Mouse (Mus musculus): ENCODE measurements around the gene Slc25a4. TPM values are rescaled to one million over a fixed set of nuclear protein-coding genes. Genes with fewer than 3 reads are reported as not detected.
A peak's percentile ranks its signal among the peaks of the same experiment; 100 is the strongest.
"Not testable (repeated sequence)": the region's sequence is repeated elsewhere in the genome, so short reads cannot be mapped to it uniquely, and the experiment has no call there.

Gene Slc25a4
- polyA plus RNA-seq, 1 experiment, result 360 TPM

DNA sequence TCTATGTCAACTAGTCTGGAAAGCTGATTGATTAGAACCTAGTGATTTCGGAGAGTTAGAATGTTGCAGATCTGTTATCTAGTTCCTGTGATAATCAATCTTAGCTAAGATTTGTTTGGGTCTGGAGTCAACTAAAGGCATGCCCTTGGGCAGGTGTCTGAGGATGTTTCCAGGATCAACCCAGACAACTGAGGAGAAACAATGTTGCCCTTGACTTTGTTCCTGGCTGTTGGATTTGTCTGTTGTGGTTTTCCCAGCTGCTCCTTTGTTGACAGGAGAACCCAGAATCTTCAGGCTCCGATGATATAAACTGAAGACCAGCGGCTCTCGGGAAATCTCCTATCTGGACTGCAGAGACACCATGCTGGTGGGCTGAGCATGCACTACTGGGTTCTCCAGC is 23.7 kb upstream of the Slc25a4 start:
- TF ChIP-seq POLR2A (IDR thresholded peaks at IDR 0.05; ENCODE audit: borderline replicate concordance, extremely low read depth, low read depth, low read length), result no peak
- TF ChIP-seq CTCF (IDR thresholded peaks at IDR 0.05; ENCODE audit: insufficient read depth, low read length), result no peak
- no peak overlapping the region for H3K4me3 ChIP-seq (replicated peaks; ENCODE audit: extremely low read depth, low read depth, low read length)
- 75% methylated on average over 4 of the region's 4 CpGs for WGBS
- no peaks in the 10 kb centered on the region for H3K4me1 ChIP-seq (ENCODE audit: control insufficient read depth, insufficient read depth, low read length)
- no peak for DNase-seq

DNA sequence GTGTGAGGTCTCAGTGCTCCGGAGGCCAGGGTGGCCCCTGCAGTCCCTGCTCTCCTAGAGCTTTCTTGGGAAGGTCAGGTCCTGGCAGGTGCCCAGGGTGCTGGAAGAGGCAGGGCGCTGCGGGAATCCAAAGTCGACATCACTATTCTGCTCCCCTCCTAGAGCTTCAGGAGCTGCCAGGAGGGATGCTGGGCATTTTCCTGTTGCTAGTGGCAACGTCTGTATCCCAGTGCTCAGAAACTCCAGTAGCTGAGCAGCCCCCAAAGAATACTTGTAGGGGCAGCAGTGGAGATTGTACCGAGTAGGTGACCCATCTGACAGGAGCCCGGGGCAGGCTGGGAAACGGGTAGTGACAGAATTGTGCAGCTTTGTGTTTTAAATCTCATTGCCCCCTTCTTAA is 21.7 kb upstream of the Slc25a4 start:
- TF ChIP-seq POLR2A (IDR thresholded peaks at IDR 0.05; ENCODE audit: borderline replicate concordance, extremely low read depth, low read depth, low read length), result no peak
- 56% methylated on average over 8 of the region's 8 CpGs for WGBS

DNA sequence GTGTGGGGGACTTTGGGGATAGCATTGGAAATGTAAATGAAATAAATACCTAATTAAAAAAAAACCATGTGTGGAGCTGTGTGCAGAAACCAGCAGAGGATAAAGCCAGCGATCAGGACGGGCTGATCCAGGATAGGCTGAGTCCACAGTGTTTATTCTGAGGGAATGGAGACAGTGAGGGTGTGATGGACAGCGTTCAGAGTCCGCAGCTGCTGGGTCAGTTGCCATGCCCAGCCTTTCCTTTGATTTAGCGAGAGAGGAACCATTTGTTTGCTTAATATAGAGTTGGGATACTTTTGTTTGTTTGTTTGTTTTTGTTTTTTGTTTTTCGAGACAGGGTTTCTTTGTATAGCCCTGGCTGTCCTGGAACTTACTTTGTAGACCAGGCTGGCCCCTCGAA is 20.9 kb upstream of the Slc25a4 start:
- not testable (repeated sequence) for DNase-seq; H3K4me1 ChIP-seq (ENCODE audit: control insufficient read depth, insufficient read depth, low read length); H3K4me3 ChIP-seq (replicated peaks; ENCODE audit: extremely low read depth, low read depth, low read length)
- 73% methylated on average over 7 of the region's 7 CpGs for WGBS

More for the DNA sequence above, 21.7 kb upstream of the Slc25a4 start:
- Histone ChIP-seq H3K4me3 (replicated peaks; ENCODE audit: extremely low read depth, low read depth, low read length) (no peak overlapping the region), H3K4me1 (ENCODE audit: control insufficient read depth, insufficient read depth, low read length) (no peaks in the 10 kb centered on the region)
- DNase-seq, result no peak

DNA sequence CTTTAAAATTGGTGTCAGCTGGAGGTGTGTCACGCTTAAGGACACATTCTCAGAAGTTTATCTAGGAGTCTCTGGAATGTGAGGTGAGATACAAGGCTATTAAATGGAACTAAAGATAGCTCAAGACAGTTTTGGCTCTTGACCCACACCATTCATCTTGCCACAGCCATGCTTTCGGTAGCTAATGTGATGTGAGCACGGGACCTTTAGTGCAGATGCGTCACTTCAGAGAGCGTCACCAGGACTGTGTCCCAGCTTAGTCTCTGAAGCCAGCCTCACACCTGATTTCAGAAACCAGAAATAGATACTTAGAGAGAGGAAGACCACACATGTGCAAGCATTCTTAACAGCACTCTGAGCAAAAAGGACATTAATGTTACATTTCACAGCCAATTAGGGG is 15.5 kb upstream of the Slc25a4 start:
- DNase-seq, result no peak
- 54% methylated on average over 5 of the region's 5 CpGs for WGBS
- Histone ChIP-seq H3K4me3 (replicated peaks; ENCODE audit: extremely low read depth, low read depth, low read length) (no peak overlapping the region), H3K4me1 (ENCODE audit: control insufficient read depth, insufficient read depth, low read length) (no peaks in the 10 kb centered on the region)
- TF ChIP-seq POLR2A (IDR thresholded peaks at IDR 0.05; ENCODE audit: borderline replicate concordance, extremely low read depth, low read depth, low read length) (no peak), CTCF (IDR thresholded peaks at IDR 0.05; ENCODE audit: insufficient read depth, low read length) (no peak)

DNA sequence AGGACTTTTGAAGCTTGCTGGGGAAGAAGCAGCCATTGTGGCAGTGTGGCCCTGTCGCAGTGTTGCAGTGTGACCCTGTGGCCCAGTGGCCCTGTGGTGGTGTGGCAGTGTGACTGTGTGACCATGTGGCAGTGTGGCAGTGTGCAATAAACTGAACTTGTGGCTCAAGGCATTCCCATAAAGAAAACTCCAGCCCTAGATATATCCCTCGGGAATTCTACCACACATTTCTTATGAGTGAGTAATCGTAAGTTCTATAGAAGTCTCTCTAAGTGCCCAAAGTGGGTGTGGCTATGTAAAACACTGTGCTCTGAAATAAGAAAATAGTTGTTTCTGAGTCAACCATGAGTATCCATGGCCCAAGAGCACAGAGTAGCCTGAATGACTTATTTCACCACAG is 14.4 kb upstream of the Slc25a4 start:
- no peaks in the 10 kb centered on the region for H3K4me1 ChIP-seq (ENCODE audit: control insufficient read depth, insufficient read depth, low read length)
- 58% methylated on average over 3 of the region's 3 CpGs for WGBS
- DNase-seq, result no peak
- no peak overlapping the region for H3K4me3 ChIP-seq (replicated peaks; ENCODE audit: extremely low read depth, low read depth, low read length)
- TF ChIP-seq POLR2A (IDR thresholded peaks at IDR 0.05; ENCODE audit: borderline replicate concordance, extremely low read depth, low read depth, low read length), result no peak
- no peak for TF ChIP-seq CTCF (IDR thresholded peaks at IDR 0.05; ENCODE audit: insufficient read depth, low read length)

DNA sequence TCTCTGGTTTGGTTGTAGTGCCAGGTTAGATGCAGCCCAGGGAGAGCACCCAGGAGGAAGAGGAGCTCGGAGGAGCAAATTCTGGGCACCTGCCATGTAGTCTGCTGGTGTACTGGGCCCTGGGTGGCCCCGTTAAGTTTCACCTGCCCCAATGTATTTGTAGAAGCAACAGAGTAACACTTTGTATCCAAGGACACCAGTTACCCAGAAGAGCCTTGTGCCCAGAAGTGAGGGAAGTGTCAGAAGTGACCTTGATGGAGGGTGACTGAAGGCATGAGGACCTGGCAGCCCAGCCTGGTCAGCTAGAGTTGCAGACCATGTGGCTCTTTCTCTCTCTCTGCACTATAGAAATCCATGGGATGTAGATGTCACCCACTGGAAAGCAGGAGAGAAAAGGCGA is 9.5 kb upstream of the Slc25a4 start:
- TF ChIP-seq CTCF (IDR thresholded peaks at IDR 0.05; ENCODE audit: insufficient read depth, low read length), result no peak
- TF ChIP-seq POLR2A (IDR thresholded peaks at IDR 0.05; ENCODE audit: borderline replicate concordance, extremely low read depth, low read depth, low read length), result no peak
- DNase-seq, result no peak
- H3K4me1 ChIP-seq (ENCODE audit: control insufficient read depth, insufficient read depth, low read length), result no peaks in the 10 kb centered on the region
- no peak overlapping the region for H3K4me3 ChIP-seq (replicated peaks; ENCODE audit: extremely low read depth, low read depth, low read length)
- 78% methylated on average over 3 of the region's 3 CpGs for WGBS

DNA sequence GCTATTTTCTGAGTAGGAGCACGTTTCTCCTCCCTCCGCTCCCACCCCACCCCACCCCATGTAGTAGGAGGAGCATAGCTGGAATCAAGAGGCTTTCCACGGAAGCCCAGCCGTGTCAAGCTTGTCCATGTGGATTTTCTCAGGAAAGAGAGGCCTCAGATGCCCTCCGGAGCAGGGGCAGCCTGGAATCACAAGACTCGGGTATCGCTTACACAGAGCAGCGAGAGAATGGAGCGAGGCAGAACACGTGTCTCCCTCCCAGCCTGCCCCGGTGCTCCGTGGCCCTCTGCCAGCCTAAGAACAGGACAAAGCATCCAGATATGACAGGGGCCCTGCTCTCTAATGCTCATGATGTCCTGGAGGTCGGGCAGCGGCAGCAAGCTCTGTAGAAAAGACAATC is 5.8 kb upstream of the Slc25a4 start:
- H3K4me1 ChIP-seq (ENCODE audit: control insufficient read depth, insufficient read depth, low read length), result no peaks in the 10 kb centered on the region
- WGBS, result 8% methylated on average over 14 of the region's 14 CpGs
- H3K4me3 ChIP-seq (replicated peaks; ENCODE audit: extremely low read depth, low read depth, low read length), result peak overlapping the region; percentile 30
- no peak for DNase-seq
- TF ChIP-seq CTCF (IDR thresholded peaks at IDR 0.05; ENCODE audit: insufficient read depth, low read length), result no peak
- no peak for TF ChIP-seq POLR2A (IDR thresholded peaks at IDR 0.05; ENCODE audit: borderline replicate concordance, extremely low read depth, low read depth, low read length)

DNA sequence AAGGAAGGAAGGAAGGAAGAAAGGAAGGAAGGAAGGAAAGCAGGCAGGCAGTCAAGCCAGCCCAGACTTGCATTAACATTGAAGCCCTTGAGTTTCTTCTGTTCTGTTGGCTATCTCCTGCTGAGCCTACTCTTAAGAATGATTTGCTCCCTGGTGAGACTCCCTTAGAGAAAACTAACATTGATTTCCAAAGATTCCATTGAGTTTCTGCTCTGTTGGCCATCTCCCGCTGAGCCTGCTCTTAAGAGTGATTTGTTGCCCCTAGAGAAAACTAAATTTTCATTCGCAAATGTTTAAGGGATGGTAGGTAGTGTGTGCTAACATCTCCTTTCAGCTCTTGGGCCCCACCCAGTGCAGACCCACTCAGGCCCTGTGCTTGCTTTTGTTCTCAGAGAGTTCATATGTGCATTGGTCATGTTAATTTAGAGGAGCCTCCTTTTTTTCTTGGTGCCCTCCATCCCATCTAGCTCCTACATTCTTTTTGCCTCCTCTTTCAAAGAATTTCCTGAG is 2.9 kb upstream of the Slc25a4 start:
- H3K4me3 ChIP-seq (replicated peaks; ENCODE audit: extremely low read depth, low read depth, low read length), result no peak overlapping the region
- peaks cover 9% of the 10 kb centered on the region for H3K4me1 ChIP-seq (ENCODE audit: control insufficient read depth, insufficient read depth, low read length)
- DNase-seq, result no peak
- 70% methylated on average over 2 of the region's 2 CpGs for WGBS
- no peak for TF ChIP-seq CTCF (IDR thresholded peaks at IDR 0.05; ENCODE audit: insufficient read depth, low read length)
- no peak for TF ChIP-seq POLR2A (IDR thresholded peaks at IDR 0.05; ENCODE audit: borderline replicate concordance, extremely low read depth, low read depth, low read length)

DNA sequence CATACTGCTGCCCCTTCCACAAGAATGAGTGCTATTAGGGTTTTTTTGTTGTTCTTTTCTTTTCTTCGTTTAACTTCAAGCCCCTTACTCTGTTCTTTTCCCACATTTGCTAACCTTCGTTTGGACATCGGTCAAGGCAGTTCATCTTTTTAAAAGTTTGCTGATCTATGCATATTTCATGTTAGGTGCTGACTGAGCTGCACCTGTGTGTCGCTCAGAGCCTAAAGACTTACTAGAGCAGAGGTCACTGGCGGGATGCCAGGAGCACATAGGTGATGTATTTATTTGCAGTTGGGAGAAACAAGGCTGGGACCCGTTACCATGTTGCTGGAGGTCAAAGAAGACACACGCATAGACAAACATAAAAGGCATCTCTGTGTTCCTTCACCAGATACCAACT is 1.1 kb upstream of the Slc25a4 start:
- Histone ChIP-seq H3K4me1 (ENCODE audit: control insufficient read depth, insufficient read depth, low read length) (peaks cover 9% of the 10 kb centered on the region), H3K4me3 (replicated peaks; ENCODE audit: extremely low read depth, low read depth, low read length) (no peak overlapping the region)
- no peak for DNase-seq
- TF ChIP-seq CTCF (IDR thresholded peaks at IDR 0.05; ENCODE audit: insufficient read depth, low read length) (no peak), POLR2A (IDR thresholded peaks at IDR 0.05; ENCODE audit: borderline replicate concordance, extremely low read depth, low read depth, low read length) (no peak)
- 63% methylated on average over 7 of the region's 7 CpGs for WGBS

DNA sequence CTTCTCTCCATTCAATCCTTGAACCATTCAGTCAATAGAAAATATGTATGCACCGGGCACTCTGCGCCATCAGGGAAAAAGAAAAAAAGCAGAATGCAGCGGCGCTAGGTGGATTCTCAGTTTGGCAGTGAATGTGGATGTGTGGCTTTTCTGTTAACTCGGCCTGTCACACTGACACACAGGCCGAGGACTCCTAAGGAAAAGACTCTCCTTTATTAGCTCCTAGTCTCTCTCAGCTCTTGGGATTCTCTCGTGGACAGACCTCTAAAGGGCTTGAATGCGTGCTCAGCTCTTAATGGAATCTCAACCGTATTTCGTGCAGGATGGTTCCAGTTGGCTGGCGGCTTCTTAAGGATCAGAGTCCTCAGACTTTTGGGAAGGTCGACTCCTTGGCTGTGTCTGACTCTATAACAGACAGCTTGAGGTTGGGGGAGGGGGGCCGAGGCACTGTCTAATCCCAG is 557 bp upstream of the Slc25a4 start:
- peaks cover 9% of the 10 kb centered on the region for H3K4me1 ChIP-seq (ENCODE audit: control insufficient read depth, insufficient read depth, low read length)
- H3K4me3 ChIP-seq (replicated peaks; ENCODE audit: extremely low read depth, low read depth, low read length), result no peak overlapping the region
- WGBS, result 24% methylated on average over 13 of the region's 13 CpGs
- DNase-seq, result no peak
- TF ChIP-seq POLR2A (IDR thresholded peaks at IDR 0.05; ENCODE audit: borderline replicate concordance, extremely low read depth, low read depth, low read length) (no peak), CTCF (IDR thresholded peaks at IDR 0.05; ENCODE audit: insufficient read depth, low read length) (no peak)

DNA sequence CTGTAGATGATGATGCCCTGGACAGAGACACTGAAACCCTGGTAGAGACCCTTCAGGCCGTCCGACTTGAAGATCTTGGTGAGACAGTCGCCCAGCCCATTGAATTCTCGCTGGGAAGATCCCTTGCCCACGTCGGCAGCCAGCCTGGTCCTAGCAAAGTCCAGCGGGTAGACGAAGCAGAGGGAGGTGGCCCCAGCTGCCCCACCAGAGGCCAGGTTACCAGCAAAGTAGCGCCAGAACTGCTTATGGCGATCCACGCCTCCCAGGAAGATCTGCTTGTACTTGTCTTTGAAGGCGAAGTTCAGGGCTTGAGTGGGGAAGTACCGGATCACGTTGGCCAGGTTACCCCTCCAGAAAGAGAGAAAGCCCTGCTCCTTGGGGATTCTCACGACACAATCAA is 2.0 kb downstream of the Slc25a4 start:
- DNase-seq, result no peak
- no peak overlapping the region for H3K4me3 ChIP-seq (replicated peaks; ENCODE audit: extremely low read depth, low read depth, low read length)
- H3K4me1 ChIP-seq (ENCODE audit: control insufficient read depth, insufficient read depth, low read length), result peaks cover 9% of the 10 kb centered on the region
- 81% methylated on average over 15 of the region's 15 CpGs for WGBS
- TF ChIP-seq CTCF (IDR thresholded peaks at IDR 0.05; ENCODE audit: insufficient read depth, low read length), result no peak
- no peak for TF ChIP-seq POLR2A (IDR thresholded peaks at IDR 0.05; ENCODE audit: borderline replicate concordance, extremely low read depth, low read depth, low read length)
